Mouse (Mus musculus) mouse trophoblast stem cell (cell line): ENCODE measurements around the gene Dennd1a.

ENCODE experiments used
- in situ Hi-C, 2 experiments: fragments of 300-500 bp; cut with MseI, MboI; formaldehyde crosslinking; loops; 2 replicates in 1 of 2; 3 replicates in 1 of 2; pipeline ENCODE4 v1.15.1; 2025

Dennd1a gene

DNA sequence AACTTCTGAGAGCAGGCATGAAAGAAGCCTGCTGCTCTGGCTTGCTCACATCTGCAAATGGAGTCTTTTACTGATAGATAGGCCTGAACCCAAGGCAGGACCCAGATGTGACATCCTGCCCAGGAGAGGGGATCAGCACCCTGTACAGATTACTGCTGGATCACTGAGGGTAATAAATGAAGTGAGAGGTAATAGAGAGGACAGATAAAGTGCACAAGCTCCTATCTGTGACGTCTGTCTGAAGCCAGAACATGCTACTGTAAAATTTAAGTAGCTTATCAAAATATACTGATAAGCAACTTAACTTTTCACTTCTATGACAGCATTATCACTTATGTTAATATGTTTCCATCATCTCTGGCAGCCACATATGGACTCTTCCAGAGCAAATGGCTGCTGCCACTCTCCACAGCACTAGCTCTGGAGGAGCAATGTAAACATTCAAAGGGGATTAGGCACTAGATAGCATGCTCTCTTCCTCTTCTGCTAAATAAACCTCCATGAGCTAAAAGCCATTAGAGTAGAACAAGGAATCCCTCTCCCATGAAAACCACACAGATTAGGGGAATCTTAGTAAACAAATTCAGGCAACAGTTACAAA is 235.6 kb downstream of the Dennd1a start:
- in situ Hi-C loops = no loop called here

DNA sequence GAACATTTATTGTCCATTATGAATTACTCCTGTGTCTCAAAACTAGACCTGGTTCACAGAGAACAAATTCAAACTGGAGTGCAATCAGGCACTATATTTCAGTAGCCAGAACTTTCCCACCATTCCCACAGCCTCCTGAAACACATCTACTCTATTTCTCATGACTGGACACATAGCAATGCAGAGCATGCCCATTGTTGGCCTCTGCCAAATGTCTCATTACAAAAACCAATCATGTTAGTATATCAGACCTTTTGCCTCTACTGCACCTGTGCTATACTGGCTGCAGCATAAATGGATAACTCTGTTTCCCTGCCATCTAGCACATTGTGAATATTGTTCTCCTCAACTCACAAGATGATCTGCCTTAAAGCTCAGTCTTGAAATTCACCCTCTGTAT is 238.2 kb downstream of the Dennd1a start:
- in situ Hi-C loops = no loop called here

DNA sequence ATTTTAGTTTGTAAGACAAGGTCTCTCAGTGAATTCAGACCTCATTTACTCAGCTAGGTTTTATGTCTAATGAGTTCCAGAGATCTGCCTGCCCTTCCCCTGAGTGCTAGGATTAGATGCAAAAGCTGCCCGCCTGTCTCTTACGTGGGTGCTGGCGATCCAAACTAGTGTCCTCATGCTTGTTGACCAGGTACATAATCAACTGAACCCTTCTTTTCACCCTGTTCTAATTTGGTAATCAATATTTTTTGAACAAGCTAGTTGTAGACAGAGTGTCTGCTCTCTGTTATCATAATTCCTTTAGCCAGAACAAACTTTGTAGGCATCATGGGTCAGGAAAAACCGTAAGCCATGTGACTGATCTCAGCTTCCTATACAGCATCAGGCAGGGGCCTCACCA is 241.9 kb downstream of the Dennd1a start:
- in situ Hi-C loops = no loop called here

DNA sequence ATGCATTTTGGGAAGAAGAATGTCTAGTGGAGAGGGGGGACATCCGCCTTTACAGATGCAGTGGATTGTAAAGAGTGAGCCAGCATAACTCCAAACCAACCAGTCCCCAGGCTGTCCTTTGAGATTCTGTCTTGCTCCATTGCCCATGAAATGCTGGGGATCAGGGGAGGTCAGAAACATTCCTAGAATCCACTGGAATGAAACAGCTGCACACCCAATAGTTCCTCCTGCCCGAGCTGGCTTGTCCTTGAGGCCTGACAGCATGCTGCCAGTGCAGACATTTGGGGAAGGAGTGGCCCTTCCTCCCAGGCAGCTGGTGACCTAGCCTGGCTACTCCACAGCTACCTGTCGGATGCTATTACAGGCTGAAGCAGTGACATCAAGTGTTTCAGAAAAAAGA is 246.3 kb downstream of the Dennd1a start:
- in situ Hi-C loops = no loop called here

DNA sequence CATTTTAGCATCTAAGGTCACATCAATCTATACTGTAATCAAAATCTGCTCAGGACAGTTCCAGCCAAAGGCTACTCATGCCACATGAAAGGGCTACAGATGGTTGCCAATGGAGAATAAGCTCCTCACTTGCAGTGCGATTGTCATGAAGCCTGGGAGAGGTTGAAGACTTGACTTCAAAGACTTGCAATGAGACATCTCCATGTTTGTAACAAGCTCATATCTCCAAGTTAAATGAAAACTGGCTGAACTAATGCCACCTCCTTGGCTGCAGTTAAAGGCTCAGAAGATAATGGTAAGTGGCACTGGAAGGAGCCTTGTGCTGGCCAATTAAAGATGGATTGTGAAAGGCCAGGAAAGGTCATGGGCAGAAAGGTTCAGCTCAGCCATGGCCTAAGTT is 247.6 kb downstream of the Dennd1a start:
- in situ Hi-C loops = no loop called here

DNA sequence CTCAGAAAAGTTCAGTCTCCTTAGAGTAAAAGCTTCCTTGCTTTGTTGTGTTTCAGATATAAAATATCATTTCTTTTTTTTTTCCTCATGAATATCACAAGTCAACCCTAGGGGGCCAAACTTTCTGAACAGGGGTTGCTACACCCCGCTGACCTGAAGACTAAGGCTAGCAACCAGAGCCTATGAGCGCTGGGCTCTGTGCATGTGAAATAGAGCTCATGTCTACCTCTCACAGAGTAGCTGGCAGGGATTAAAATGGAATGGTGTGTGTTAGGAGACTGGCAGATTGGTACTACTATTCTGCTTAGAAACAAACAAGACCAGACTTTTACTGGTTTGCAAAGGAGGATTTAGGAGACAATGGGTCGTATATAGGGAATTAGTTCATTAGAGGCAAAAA is 258.9 kb downstream of the Dennd1a start:
- in situ Hi-C loops = no loop called here

DNA sequence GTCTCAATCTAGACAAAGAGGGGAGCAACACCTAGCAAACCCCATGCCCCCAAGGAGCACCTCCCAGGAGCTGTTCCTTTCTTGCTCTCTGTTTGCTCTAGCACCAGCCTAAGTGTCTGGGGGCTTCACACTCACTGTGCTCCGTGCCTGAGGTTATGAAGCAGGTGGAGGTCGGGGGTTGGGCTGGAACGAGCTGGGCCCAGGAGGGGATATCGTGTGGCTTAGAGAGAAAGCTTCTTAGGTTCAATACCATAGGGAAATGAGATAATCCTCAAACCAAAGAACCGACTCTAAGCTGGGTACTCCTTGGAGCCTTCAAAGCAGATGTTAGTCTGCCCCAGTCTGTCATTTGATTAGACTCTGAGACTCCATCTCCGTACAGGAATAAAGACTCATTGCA is 261.6 kb downstream of the Dennd1a start:
- in situ Hi-C loops = no loop called here

DNA sequence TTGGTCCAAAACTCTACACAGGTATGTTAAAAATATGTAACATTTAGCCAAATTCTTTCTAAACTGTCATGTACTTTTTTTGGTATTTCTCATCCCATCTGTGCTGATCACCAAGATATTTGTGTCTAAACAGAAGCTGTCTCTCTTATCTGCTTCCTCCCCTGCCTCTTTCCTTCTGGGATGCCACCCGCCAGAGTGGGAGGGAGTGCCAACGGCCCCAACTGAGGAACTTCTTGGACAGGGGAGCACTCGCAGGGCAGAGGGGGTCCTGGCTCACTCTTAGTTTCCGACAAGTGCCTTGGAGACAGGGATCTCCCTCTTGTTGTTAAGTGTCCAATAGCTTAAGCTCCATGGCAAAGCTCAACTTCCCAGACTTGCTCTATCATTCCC is 263.5 kb downstream of the Dennd1a start:
- in situ Hi-C loops = no loop called here

DNA sequence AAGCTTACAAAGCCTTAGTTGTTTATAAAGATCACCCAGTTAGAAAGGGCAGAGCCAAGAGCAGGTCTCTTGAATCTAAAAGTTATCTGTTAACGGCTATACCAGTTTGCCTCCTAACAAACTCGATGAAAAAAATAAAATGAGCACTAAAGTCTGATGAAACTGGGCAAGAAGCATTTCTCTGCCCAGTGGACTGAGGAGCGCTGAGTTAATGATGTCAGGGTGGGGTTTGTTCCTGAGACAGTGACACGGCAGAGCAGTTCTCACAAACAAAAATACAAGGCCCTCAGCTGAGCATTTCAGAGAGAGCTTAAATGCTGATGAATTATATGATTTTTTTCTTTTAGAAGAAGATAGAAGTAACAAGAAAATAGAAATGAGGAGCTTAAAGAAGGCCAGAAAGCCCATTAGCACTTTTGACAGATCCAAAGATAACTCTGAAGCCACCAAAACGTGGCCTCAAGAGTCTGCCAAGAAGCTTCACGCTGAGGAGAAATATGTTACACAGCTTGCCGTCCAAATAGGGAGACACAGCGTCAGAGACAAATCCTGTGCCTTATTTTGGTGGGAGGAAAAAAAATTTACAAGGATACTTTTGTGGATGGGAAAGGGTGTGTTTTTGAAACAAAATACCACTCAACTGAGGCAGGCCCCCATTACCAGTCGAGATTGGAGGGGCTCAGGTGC is 264.0 kb downstream of the Dennd1a start:
- in situ Hi-C loops = no loop called here

DNA sequence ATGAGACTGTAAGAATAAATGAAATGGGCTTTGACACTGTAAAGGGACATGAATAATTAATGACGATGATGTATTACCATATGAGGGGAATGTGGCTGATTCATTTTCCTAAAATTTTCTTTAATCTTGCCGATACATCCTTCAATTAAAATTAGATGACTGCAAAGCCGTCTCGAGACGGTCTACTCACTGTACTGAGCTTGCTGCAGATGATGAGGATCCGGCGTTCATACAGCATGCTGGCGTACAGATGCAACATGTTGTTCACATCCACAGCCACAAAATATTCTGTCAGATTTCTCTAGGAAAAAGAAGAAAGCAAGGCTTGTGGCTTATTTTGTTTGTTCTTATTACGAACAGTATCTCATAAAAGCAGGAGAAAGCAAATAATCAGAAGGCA is 266.0 kb downstream of the Dennd1a start:
- in situ Hi-C loops = no loop called here

DNA sequence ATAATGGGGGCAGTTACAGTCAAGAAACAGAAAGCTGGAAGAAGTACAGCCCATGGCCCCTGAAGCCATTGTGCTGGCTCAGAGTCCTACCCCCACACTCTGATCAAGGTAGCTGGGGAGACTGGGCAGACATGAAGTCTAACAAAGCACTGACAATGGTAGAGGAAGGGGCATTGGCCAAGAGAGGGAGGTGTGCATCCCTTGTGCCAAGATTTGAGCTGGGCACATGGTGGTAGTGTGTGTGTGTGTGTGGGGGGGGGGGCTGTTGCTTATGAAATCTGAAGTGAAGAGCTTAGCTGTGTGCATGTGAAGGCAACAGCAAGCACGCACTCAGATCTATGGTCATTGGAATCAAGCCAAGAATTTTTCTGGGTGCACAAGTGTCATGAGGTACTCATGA is 272.5 kb downstream of the Dennd1a start:
- in situ Hi-C loops = no loop called here

DNA sequence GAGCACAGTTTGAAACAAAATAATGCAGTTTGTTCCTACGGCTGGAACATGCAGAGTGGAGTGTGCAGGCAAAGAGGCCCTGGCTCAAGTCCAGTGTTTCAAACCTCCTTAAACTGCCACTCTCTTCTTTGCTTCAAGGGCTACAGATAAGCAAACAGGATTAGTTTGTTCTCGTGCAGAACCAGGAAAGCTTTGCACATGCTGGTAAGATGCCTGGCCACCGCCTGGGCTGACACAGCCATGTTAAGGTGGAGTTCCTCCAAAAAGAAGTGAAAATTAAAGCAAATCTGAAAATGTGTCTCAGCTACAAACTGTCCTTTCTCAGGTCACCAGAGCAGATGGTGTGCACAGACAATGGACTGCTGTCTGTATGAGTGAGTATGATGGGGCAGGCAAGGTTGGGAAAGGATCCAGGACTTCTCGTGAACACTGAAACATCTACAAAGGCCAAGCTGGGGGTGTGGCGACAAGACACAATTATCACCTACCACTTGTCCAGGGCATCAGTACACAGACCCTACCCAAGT is 273.3 kb downstream of the Dennd1a start:
- in situ Hi-C loops = no loop called here

DNA sequence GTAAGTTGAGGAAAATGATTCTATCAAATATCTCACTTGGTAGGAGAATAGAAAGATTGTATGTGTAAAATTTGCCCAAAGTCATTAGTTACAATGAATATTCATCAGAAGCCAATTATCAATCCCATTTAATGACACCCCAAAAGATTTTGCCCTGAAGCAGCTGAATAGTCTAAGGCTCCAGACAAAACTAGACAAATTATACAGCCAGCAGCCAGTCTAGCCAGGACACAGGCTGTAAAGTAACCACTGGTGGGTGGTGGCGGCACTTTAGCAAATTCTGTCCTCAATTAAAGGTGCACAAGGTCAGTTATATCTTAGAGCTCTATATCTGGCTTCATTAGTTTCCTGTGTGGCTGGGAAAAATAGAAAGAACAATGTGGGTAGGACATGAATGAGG is 280.0 kb downstream of the Dennd1a start:
- in situ Hi-C loops = no loop called here

DNA sequence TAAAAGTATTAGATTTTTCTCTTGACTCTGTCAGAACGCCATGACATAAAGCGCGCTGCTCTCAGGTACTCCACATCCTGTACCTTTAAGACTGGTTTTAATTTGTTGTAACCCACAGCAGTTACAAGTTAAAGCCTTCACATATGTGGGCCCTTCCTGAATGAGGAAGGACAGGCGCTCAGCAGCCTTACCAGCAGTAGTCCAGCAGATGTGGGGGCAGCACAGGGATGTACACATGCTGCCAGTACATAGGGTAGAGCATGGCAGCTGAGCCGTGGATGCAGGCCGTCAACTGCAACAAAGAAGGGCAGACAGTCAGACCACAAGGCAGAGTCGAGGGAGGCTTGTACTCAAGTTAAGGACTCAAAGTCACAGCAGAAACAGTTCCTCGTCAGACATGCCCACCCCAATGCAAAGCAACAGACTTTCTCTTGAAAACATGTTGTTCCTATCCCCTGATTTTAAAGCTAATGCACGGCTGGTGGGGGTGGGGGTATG is 284.0 kb downstream of the Dennd1a start:
- in situ Hi-C loops = no loop called here

DNA sequence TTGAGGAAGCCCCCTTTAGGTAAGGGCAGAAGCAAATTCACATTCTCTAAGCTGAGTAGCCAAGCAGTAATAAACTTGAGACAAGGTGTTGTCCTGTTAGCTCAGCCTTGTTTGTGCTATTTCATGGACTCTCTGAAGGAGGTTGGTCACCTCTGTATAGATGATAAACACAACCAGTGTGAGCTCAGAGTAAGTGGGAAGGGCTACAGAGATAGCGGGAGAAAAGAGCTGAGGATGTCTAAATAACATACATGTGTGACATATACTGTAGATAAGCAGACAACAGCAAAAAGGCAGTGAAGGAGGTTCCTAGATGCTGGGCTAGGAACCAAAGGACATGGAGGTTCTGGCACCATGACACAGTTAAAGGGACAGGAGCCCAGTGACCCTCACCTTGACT is 286.2 kb downstream of the Dennd1a start:
- in situ Hi-C loops = no loop called here

DNA sequence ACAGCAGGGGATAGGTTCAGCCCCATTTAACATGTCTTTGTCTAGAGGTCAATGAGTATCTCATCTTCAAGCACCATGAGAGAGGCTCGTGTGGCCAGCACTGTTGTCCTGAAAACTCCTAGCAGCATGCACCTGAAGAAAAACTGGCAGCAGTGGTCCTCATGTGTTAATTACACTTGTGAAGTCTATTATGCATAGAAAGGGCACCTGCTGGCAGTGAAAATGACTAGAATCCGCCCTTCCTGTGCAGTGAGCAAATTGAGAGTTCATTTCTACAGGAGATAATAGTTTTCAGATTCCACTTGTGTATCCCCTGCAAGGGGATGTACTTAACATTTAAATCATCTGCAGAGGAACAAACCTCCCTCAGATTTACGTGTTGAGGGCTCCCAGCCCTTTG is 289.2 kb downstream of the Dennd1a start:
- in situ Hi-C loops = no loop called here

DNA sequence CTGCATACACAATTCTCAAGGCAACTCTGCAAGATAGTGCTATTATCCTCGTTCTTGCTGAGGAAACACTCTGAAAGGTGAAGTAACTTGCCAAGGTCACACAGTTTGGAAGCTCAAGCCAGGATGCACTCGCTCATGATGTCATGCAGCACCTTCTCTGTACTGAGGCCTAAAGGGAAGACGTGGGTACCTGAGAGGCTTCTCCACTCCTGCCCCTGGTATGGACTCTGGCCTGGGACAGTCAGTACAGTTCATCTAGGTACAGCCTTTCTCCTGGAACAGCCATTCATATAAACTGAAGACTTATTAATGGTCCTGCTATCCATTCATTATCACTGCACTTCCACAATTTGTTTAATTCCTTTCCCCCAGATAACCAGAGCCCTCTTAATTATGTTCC is 298.1 kb downstream of the Dennd1a start:
- in situ Hi-C loops = no loop called here

DNA sequence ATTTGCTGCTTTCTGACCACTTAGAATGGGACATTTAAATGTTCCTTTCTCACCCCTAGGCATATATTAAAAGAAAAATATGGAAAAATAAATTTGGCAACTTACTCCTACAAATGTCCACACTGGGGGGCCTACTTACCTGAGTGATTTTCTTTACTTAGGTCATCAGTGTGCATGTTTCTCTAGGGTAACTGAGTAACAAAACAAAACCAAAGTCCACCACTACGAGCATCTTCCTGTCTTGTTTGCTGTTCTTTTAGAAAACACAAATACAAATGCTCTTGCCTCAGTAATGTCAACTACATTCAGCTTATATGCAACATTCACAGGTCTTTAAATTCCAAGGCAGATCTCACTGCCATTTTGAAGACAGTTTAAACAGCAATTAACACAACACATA is 298.9 kb downstream of the Dennd1a start:
- in situ Hi-C loops = no loop called here

DNA sequence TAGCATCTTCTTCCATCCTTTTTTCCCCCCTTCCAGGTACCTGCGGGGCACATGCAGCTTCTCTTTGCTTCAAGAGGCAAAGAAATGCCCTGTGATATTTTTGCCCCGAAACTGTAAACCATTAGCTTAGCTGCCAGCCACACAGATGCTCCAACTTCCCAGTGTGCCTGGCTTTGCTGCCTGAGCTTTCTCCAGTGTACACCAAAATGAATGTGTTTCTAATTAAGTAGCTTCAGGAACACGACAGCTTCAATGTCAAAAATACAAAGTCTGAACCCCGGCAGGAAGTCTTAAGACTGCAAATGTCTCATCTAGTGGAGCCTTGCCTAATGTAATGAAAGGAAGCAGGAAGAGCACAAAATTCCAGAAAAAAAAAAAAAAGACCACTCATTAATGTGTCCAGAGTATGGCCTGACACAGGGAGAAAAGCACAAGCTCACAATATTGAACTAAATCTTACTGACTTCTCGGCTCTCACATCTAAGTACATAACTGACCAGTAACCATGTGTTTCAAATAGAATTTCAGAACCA is 301.4 kb downstream of the Dennd1a start:
- in situ Hi-C loops = no loop called here

DNA sequence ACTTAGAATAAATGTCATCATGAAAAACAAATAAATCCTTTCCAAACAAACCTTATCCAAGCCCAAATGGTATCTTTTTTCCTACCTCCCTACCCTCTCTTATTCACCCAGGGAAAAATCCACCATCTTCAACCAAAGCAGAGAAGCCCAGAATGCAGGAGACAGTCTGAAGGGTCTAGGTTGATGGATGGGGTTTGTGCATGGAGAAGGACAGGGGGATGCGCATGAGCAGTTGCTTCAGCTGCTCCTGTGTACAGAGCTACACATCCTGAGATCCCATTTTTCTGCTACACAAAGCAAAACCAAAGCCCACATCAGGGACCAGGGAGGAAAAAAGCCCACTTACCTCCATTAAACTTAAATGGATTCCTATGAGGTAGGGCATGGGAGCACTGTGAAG is 304.5 kb downstream of the Dennd1a start:
- in situ Hi-C loops = no loop called here

DNA sequence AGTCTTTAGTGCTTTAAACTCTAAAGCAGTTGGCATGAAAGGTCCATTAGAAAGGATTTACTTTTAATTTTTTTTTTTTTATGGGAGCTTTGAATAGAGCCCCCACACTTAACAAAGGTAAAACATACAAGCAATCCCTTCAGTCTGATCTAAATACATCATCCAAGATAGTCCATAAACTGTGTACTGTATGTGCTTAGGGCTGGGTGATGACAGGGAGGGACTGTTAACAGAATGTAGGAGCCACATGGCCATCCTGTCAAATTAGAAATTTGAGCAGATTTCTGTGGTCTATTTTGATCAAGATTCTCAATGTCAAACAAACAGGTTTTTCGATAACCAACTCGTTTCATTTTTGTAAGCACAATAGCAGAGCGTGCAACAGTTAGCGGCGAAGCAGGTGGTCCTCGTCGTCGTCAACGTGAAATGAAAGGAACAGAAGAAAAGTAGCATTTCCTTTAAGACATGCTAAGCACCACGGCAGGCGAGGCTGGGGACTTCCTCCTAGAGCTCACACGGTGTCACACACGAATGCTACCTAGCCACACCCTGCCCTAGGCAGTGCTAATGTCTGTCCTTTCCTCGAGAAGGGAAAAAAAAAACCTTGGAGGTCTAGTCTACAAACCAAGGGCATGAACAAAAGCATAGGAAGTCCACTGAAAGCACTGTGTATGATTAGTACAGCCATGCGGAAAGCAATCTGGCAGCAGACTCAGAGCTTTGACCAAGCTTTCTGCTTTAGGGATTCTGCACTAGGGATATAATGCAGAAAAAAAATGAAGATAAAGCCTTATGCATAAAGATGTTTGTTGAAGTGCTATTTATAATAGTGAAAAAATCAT is 305.4 kb downstream of the Dennd1a start:
- in situ Hi-C loops = no loop called here

DNA sequence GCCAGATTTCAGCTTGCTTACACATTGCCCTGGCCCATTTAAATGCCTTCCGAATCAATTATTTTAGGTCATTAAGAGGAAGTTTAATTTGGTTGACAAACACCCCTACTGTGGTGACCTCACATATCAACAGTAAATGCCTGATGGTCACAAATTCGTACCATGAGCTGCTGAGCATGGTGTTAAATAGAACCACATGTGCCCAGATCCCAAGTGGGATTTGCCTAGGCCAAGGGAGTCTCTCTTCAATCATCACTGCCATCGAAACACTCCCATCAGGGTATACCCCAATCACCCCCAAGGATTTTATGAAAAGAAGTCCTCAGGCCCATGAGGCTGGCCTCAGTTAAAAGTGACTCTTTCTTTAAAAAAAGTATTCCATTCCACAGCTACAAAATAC is 313.0 kb downstream of the Dennd1a start:
- in situ Hi-C loops = no loop called here
